Mouse (Mus musculus) neural tube, embryonic 14.5 days (tissue): ENCODE data around the gene Olfr221. TPM values are rescaled to one million over a fixed set of nuclear protein-coding genes. Genes with fewer than 3 reads are reported as not detected.

Source experiments
- ATAC-seq: fragments of 200-750 bp; cut with Nextera tagmentation; 2 replicates; pipeline ENCODE4 v1.8.0; 2017; ENCODE audit warnings: low read depth, mild to moderate bottlenecking, moderate TSS enrichment, moderate library complexity
- H3K27ac ChIP-seq: fragments of 300-500 bp; sonication (generic); 2 replicates; pipeline ENCODE4 v1.5.1; 2014; ENCODE audit warnings: low read depth, mild to moderate bottlenecking, control low read depth, low read length, moderate library complexity, mixed read lengths
- H3K27me3 ChIP-seq: fragments of 300-500 bp; sonication (generic); 2 replicates; pipeline ENCODE4 v1.6.1; 2014; ENCODE audit warnings: low read length; ENCODE audit not compliant: control insufficient read depth, insufficient read depth
- H3K36me3 ChIP-seq: fragments of 300-500 bp; sonication (generic); 2 replicates; pipeline ENCODE4 v1.6.1; 2014; ENCODE audit warnings: low read length, mixed read lengths; ENCODE audit not compliant: control insufficient read depth, insufficient read depth
- H3K4me1 ChIP-seq: fragments of 300-500 bp; sonication (generic); 2 replicates; pipeline ENCODE4 v1.6.1; 2014; ENCODE audit warnings: low read length; ENCODE audit not compliant: control insufficient read depth, insufficient read depth
- H3K4me2 ChIP-seq: fragments of 300-500 bp; sonication (generic); 2 replicates; pipeline ENCODE4 v1.6.1; 2014; ENCODE audit warnings: mild to moderate bottlenecking, low read depth, low read length, control low read depth
- H3K4me3 ChIP-seq: fragments of 300-500 bp; sonication (generic); 2 replicates; pipeline ENCODE4 v1.5.1; 2014; ENCODE audit warnings: low read depth, low read length, control low read depth, mixed read lengths
- H3K9ac ChIP-seq: fragments of 300-500 bp; sonication (generic); replicated peaks from 2 replicates; pipeline ENCODE4 v1.6.1; 2014; ENCODE audit warnings: low read depth, mild to moderate bottlenecking, control low read depth, low read length, mixed read lengths
- H3K9me3 ChIP-seq: fragments of 300-500 bp; sonication (generic); 2 replicates; pipeline ENCODE4 v1.6.1; 2016; ENCODE audit warnings: low read length; ENCODE audit not compliant: control insufficient read depth
- WGBS: fragments of 180-500 bp; shearing (Covaris S2); extraction: QIAGEN DNeasy Blood & Tissue Kit; methylation state at CpG from one replicate; pipeline ENCODE4 v1.1.7; 2014; 5-methylcytosine and 5-hydroxymethylcytosine counted together
- polyA plus RNA-seq: library from polyadenylated mRNA; unstranded; fragments of >200 nt; fragmentation: Nextera tagmentation; extraction: Ambion mirVana; gene quantifications from 2 replicates; pipeline ENCODE4 v1.2.1, GENCODE M21; 2014

Gene Olfr221
- polyA plus RNA-seq, 1 experiment from 2014 or later, result not detected

- Histone ChIP-seq H3K9me3 (no peaks in the 10 kb centered on the region), H3K27ac (peak within 1 kb of the TSS; percentile 96), H3K4me2 (peak within 1 kb of the TSS; percentile 68), H3K27me3 (no peaks in the 10 kb centered on the region), H3K36me3 (no peaks in the 10 kb centered on the region), H3K4me3 (peak within 1 kb of the TSS; percentile 58), H3K9ac (peak within 1 kb of the TSS; percentile 95), H3K4me1 (peaks cover 52% of the 10 kb centered on the region)
- WGBS, result 15% methylated on average over 6 of the region's 6 CpGs
- ATAC-seq, result no peak
These were observed 26.7 kb downstream of the Olfr221 start, which contains the start of gene Tmem253 for GRCm38 (mm10) chr14:52015445-52016100. Gene Tmem253, plus strand, starts transcription at chr14:52015658.

GRCm38 (mm10) chr14:52014761-52015311 lies 27.4 kb downstream of the Olfr221 start:
- Histone ChIP-seq H3K4me1 (peaks cover 59% of the 10 kb centered on the region), H3K4me2 (peak overlapping the region; percentile 68), H3K9ac (peak overlapping the region; percentile 95), H3K27ac (peak overlapping the region; percentile 96), H3K9me3 (no peaks in the 10 kb centered on the region), H3K27me3 (no peaks in the 10 kb centered on the region), H3K36me3 (no peaks in the 10 kb centered on the region), H3K4me3 (peak overlapping the region; percentile 58)
- peak; percentile 12; the same call in 1 of the 2 replicates for ATAC-seq
- under 1% methylated on average over 14 of the region's 28 CpGs for WGBS

- peaks cover 65% of the 10 kb centered on the region for H3K4me1 ChIP-seq
- H3K36me3 ChIP-seq, result no peaks in the 10 kb centered on the region; the same call in 1 of the 2 replicates
- H3K9me3 ChIP-seq, result no peaks in the 10 kb centered on the region
- H3K4me2 ChIP-seq, result peak overlapping the region; percentile 68
- peak; percentile 5; the same call in 1 of the 2 replicates for ATAC-seq
- peak overlapping the region; percentile 96 for H3K27ac ChIP-seq
- H3K9ac ChIP-seq, result peak overlapping the region; percentile 95
- H3K27me3 ChIP-seq, result no peaks in the 10 kb centered on the region
- WGBS, result no CpG with 5 or more reads among the region's 80 CpGs
- peak overlapping the region; percentile 58 for H3K4me3 ChIP-seq
These were observed 27.9 kb downstream of the Olfr221 start for GRCm38 (mm10) chr14:52014271-52014760.

- peak; percentile 18 for ATAC-seq
- H3K9me3 ChIP-seq, result no peaks in the 10 kb centered on the region
- no peaks in the 10 kb centered on the region; the same call in 1 of the 2 replicates for H3K36me3 ChIP-seq
- H3K27ac ChIP-seq, result peak overlapping the region; percentile 96
- H3K9ac ChIP-seq, result peak overlapping the region; percentile 95
- peak overlapping the region; percentile 64 for H3K4me2 ChIP-seq
- no peaks in the 10 kb centered on the region for H3K27me3 ChIP-seq
- 3% methylated on average over 16 of the region's 24 CpGs for WGBS
- peak overlapping the region; percentile 58 for H3K4me3 ChIP-seq
- H3K4me1 ChIP-seq, result peaks cover 65% of the 10 kb centered on the region
These were observed 28.5 kb downstream of the Olfr221 start for GRCm38 (mm10) chr14:52013771-52014219.

GRCm38 (mm10) chr14:52013021-52013610 lies 29.1 kb downstream of the Olfr221 start:
- peak overlapping the region; percentile 96 for H3K27ac ChIP-seq
- H3K4me1 ChIP-seq, result peaks cover 67% of the 10 kb centered on the region
- H3K27me3 ChIP-seq, result no peaks in the 10 kb centered on the region
- H3K4me3 ChIP-seq, result peak overlapping the region; percentile 58
- WGBS, result 11% methylated on average over 8 of the region's 8 CpGs
- no peak for ATAC-seq
- H3K4me2 ChIP-seq, result peak overlapping the region; percentile 64
- H3K9me3 ChIP-seq, result no peaks in the 10 kb centered on the region
- peak overlapping the region; percentile 95 for H3K9ac ChIP-seq
- peaks cover 6% of the 10 kb centered on the region for H3K36me3 ChIP-seq

GRCm38 (mm10) chr14:52012553-52012952 lies 29.7 kb downstream of the Olfr221 start:
- no peak for ATAC-seq
- no peaks in the 10 kb centered on the region for H3K9me3 ChIP-seq
- peak overlapping the region; percentile 64 for H3K4me2 ChIP-seq
- H3K4me3 ChIP-seq, result peak overlapping the region; percentile 58
- 16% methylated on average over 5 of the region's 5 CpGs for WGBS
- H3K9ac ChIP-seq, result peak overlapping the region; percentile 95
- H3K27me3 ChIP-seq, result no peaks in the 10 kb centered on the region
- peak overlapping the region; percentile 96 for H3K27ac ChIP-seq
- peaks cover 69% of the 10 kb centered on the region for H3K4me1 ChIP-seq
- H3K36me3 ChIP-seq, result peaks cover 7% of the 10 kb centered on the region

- Histone ChIP-seq H3K4me2 (peak overlapping the region; percentile 64), H3K27ac (peak overlapping the region; percentile 96), H3K4me3 (peak overlapping the region; percentile 58; the same call in 1 of the 2 replicates), H3K36me3 (peaks cover 11% of the 10 kb centered on the region), H3K9me3 (no peaks in the 10 kb centered on the region), H3K4me1 (peaks cover 69% of the 10 kb centered on the region), H3K9ac (0 out of 2 replicates have a peak overlapping the region, but pooled peaks have one; percentile 95), H3K27me3 (no peaks in the 10 kb centered on the region)
- WGBS, result 37% methylated on average over 4 of the region's 4 CpGs
- ATAC-seq, result no peak
These were observed 30.2 kb downstream of the Olfr221 start for GRCm38 (mm10) chr14:52012085-52012484.

GRCm38 (mm10) chr14:52011683-52012082 lies 30.6 kb downstream of the Olfr221 start:
- peak overlapping the region; percentile 64; the same call in 1 of the 2 replicates for H3K4me2 ChIP-seq

More at GRCm38 (mm10) chr14:52011683-52012082, 30.6 kb downstream of the Olfr221 start:
- WGBS, result 37% methylated on average over 1 of the region's 1 CpGs
- peak overlapping the region; percentile 86 for H3K27ac ChIP-seq
- no peak overlapping the region for H3K9ac ChIP-seq
- peaks cover 15% of the 10 kb centered on the region for H3K36me3 ChIP-seq
- H3K4me1 ChIP-seq, result peaks cover 69% of the 10 kb centered on the region
- no peak overlapping the region for H3K4me3 ChIP-seq
- no peak for ATAC-seq
- H3K27me3 ChIP-seq, result no peaks in the 10 kb centered on the region
- H3K9me3 ChIP-seq, result no peaks in the 10 kb centered on the region
